Mouse (Mus musculus) MN1 (cell line): Measurements from ENCODE around the gene Ptafr.

ENCODE experiments used
- DNase-seq: peaks from one replicate; pipeline ENCODE4 v3.0.0-alpha.2; 2016; ENCODE audit warnings: low spot score

Gene Ptafr

DNA sequence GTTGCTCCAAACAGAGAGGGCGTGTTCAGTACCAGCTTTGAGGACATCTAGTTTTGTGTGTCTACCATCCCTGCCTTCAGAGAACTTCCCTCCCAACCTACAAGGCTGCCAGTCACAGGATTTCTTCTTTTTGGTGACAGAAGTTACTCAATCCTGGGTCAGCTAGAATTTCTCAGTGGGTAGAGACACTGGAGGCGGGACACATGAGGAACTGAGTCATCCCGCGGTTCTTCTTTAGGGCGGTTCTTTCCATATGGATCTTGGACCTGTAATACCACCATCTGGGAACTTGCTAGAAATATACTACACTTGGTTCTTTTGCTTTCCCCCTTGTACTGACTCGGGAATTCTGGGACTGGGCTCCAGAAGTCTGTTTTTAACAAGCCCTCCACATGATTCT is 54.0 kb downstream of the Ptafr start:
- no peak for DNase-seq

DNA sequence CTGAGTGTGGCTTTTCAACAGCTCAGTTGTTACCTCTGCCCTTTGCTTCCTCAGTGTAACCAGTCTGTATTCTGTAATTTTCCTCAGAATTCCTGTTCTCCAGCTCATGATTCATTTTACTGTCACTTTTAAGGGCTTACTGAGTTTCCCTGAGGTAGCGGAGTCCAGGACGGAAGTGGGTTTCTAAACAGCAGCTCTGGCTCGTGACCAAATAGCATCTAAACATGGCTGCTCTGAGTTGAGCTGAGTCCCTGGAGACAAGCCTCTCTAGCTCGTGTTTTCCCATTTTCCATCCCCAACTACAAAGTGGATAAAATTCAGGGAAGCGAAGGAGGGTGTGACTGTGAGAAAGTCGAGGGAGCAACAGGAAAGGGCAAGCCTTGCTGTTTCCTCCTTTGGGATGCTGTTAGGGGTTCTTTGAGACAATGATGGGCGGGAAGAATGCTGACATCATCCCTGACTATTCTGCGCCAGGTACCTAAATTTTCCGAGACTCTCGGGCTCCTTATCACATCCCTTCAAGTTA is 55.0 kb downstream of the Ptafr start:
- DNase-seq: no peak

DNA sequence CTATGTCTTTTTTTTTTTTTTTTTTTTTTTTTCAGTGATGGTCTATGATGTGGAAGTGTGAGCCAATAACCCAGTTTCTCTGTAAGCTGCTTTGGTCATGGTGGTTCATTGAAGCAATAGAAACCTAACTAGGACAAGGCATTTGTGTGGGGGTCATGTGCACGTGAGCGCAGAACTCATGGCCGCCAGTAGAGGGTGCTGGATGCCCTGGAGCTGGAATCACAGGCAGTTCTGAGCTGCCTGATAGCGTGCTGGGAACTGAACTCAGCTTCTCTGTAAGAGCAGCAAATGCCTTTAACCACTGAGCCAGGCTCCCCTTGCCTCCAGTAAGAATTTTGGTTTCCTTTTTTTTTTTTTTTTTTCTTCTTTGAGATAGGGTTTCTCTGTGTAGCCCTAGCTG is 56.3 kb downstream of the Ptafr start:
- no peak for DNase-seq

DNA sequence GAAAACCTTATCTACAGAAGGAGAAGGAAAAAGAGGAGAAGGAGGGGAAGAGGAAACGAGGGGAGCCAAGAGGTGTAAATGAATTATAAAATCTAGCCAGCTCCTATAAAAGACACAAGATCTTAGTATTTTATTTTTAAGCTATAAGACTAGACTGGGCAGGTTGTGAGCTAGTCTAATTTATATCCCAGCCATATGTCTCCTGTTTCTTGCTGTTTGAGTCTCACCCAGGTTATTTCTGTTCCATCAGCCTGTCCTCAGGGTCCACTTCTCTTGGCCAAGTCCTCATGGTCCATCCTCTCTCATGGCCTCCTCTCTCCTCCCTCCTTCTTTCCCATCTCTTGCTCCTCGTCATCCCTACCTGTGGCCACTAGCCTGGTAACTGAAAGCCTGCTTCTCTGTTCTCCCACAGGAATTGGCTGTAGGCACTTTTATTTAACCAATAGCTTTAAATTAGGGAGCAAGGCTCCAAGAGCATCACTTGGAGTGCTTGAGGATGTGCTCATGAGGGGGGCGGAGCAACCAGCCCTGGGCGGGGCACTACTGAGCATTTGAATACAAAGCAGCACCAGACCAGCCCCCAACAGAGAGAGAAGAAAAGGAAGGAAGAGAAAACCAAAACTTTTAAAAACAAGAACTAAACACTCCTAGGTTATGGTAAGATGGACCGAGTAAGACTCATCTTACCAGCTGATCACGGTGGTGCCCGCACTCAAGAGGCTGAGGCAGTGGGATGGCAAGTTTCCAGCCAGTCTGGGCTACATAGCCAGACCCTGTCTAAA is 57.6 kb downstream of the Ptafr start:
- no peak for DNase-seq

DNA sequence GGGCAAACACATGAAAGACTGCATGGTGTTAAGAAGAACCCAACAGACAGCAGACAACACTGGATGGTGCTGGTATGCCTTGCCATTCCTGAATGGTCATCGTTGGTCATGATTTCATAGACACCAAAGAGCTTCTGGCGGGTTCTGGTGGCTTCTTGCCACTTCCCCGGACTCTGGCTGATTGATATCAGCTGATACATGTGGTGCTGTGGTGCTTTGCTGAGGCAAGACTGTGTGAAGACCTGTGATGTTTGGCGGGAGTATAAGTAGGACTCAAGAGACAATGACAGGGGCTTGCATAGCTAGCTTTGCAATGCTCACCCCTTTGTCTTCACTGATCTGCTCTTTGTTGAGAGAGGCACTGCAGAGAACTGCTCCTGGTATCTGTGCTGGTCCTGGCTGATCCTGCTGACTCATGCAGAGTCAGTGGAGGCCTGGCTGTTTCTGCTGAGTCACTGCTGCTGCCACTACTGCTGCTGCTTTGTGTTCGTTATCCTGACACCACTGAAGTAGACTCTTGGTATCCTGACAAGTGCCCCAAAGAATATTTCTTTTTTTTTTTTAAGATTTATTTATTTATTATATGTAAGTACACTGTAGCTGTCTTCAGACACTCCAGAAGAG is 60.3 kb downstream of the Ptafr start:
- peak; percentile 55 for DNase-seq

DNA sequence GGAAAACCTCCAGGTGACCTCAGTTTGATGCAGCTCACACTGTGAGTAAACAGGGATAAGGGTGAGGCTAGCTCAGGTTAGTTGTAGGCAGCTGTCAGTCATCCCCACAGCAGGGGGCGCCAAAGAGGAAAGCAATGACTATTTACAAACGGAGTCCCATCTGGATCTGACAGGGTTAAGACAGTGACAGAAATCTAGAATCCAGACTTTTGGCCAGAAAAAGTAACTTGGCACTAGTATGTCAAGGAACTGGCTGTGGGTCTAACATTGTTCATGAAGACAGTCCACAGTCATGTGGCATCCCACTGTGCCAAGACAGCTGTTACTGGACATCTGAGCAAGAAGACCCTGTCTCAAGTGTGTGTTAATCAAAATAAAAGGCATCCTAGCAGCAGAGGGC is 65.0 kb downstream of the Ptafr start:
- no peak for DNase-seq
